Mouse (Mus musculus): Measurements from ENCODE around the gene Nt5c2. TPM values are rescaled to one million over a fixed set of nuclear protein-coding genes. Genes with fewer than 3 reads are reported as not detected.
"Not testable (repeated sequence)": the region's sequence is repeated elsewhere in the genome, so short reads cannot be mapped to it uniquely, and the experiment has no call there.

Nt5c2 gene
- polyA plus RNA-seq, 1 experiment from 2014 or later = 89.4 TPM

- ATAC-seq (ENCODE audit: low FRiP score, low TSS enrichment) = no peak
- Histone ChIP-seq H3K9ac (replicated peaks; ENCODE audit: low read length) (no peak overlapping the region), H3K4me2 (replicated peaks; ENCODE audit: low read depth, low read length) (no peak overlapping the region), H3K27me3 (ENCODE audit: insufficient read depth, low read length) (no peaks in the 10 kb centered on the region), H3K36me3 (ENCODE audit: insufficient read depth, low read length) (no peaks in the 10 kb centered on the region), H3K27ac (ENCODE audit: low read length) (no peak overlapping the region), H3K4me3 (ENCODE audit: low read length) (no peak overlapping the region), H3K4me1 (ENCODE audit: insufficient read depth, low read length) (peaks cover 21% of the 10 kb centered on the region), H3K9me3 (ENCODE audit: low read length) (no peaks in the 10 kb centered on the region)
- 37% methylated on average over 6 of the region's 6 CpGs for WGBS
Observed at GRCm38 (mm10) chr19:46981462-46981861, 33.5 kb downstream of the Nt5c2 start.

- H3K27me3 ChIP-seq (ENCODE audit: insufficient read depth, low read length) = no peaks in the 10 kb centered on the region
- H3K9me3 ChIP-seq (ENCODE audit: low read length) = no peaks in the 10 kb centered on the region
- 77% methylated on average over 3 of the region's 3 CpGs for WGBS
- no peak overlapping the region for H3K27ac ChIP-seq (ENCODE audit: low read length)
- H3K9ac ChIP-seq (replicated peaks; ENCODE audit: low read length) = no peak overlapping the region; the same call in 1 of the 2 replicates
- H3K4me3 ChIP-seq (ENCODE audit: low read length) = no peak overlapping the region
- peaks cover 21% of the 10 kb centered on the region for H3K4me1 ChIP-seq (ENCODE audit: insufficient read depth, low read length)
- no peak overlapping the region for H3K4me2 ChIP-seq (replicated peaks; ENCODE audit: low read depth, low read length)
- no peak for ATAC-seq (ENCODE audit: low FRiP score, low TSS enrichment)
- no peaks in the 10 kb centered on the region for H3K36me3 ChIP-seq (ENCODE audit: insufficient read depth, low read length)
Observed at GRCm38 (mm10) chr19:46979781-46980105, 35.2 kb downstream of the Nt5c2 start.

- H3K27me3 ChIP-seq (ENCODE audit: insufficient read depth, low read length) = no peaks in the 10 kb centered on the region
- H3K36me3 ChIP-seq (ENCODE audit: insufficient read depth, low read length) = no peaks in the 10 kb centered on the region
- no peak overlapping the region for H3K27ac ChIP-seq (ENCODE audit: low read length)
- ATAC-seq (ENCODE audit: low FRiP score, low TSS enrichment) = no peak
- no peak overlapping the region for H3K4me3 ChIP-seq (ENCODE audit: low read length)
- no peak overlapping the region; the same call in 1 of the 2 replicates for H3K9ac ChIP-seq (replicated peaks; ENCODE audit: low read length)
- peaks cover 18% of the 10 kb centered on the region for H3K4me1 ChIP-seq (ENCODE audit: insufficient read depth, low read length)
- no peak overlapping the region for H3K4me2 ChIP-seq (replicated peaks; ENCODE audit: low read depth, low read length)
- 74% methylated on average over 17 of the region's 17 CpGs for WGBS
- H3K9me3 ChIP-seq (ENCODE audit: low read length) = no peaks in the 10 kb centered on the region
Observed at GRCm38 (mm10) chr19:46978920-46979780, 35.8 kb downstream of the Nt5c2 start.

GRCm38 (mm10) chr19:46978069-46978468, 36.9 kb downstream of the Nt5c2 start:
- H3K27me3 ChIP-seq (ENCODE audit: insufficient read depth, low read length); ATAC-seq (ENCODE audit: low FRiP score, low TSS enrichment); H3K27ac ChIP-seq (ENCODE audit: low read length); H3K9ac ChIP-seq (replicated peaks; ENCODE audit: low read length); H3K9me3 ChIP-seq (ENCODE audit: low read length); H3K4me1 ChIP-seq (ENCODE audit: insufficient read depth, low read length); H3K4me3 ChIP-seq (ENCODE audit: low read length); H3K36me3 ChIP-seq (ENCODE audit: insufficient read depth, low read length); H3K4me2 ChIP-seq (replicated peaks; ENCODE audit: low read depth, low read length): not testable (repeated sequence)
- WGBS = 97% methylated on average over 3 of the region's 3 CpGs

- Histone ChIP-seq H3K4me3 (ENCODE audit: low read length) (no peak overlapping the region), H3K27me3 (ENCODE audit: insufficient read depth, low read length) (no peaks in the 10 kb centered on the region), H3K4me1 (ENCODE audit: insufficient read depth, low read length) (peaks cover 3% of the 10 kb centered on the region; the same call in 1 of the 2 replicates), H3K36me3 (ENCODE audit: insufficient read depth, low read length) (no peaks in the 10 kb centered on the region), H3K9ac (replicated peaks; ENCODE audit: low read length) (no peak overlapping the region), H3K9me3 (ENCODE audit: low read length) (no peaks in the 10 kb centered on the region), H3K27ac (ENCODE audit: low read length) (peak overlapping the region; percentile 52; the same call in 1 of the 2 replicates), H3K4me2 (replicated peaks; ENCODE audit: low read depth, low read length) (no peak overlapping the region)
- WGBS = 30% methylated on average over 6 of the region's 6 CpGs
- peak; percentile 74; the same call in 1 of the 2 replicates for ATAC-seq (ENCODE audit: low FRiP score, low TSS enrichment)
Observed at GRCm38 (mm10) chr19:46977460-46977859, 37.5 kb downstream of the Nt5c2 start.

- Histone ChIP-seq H3K9ac (replicated peaks; ENCODE audit: low read length) (no peak overlapping the region), H3K36me3 (ENCODE audit: insufficient read depth, low read length) (no peaks in the 10 kb centered on the region), H3K4me2 (replicated peaks; ENCODE audit: low read depth, low read length) (no peak overlapping the region), H3K9me3 (ENCODE audit: low read length) (no peaks in the 10 kb centered on the region), H3K4me1 (ENCODE audit: insufficient read depth, low read length) (peaks cover under 1% of the 10 kb centered on the region), H3K27ac (ENCODE audit: low read length) (no peak overlapping the region), H3K27me3 (ENCODE audit: insufficient read depth, low read length) (no peaks in the 10 kb centered on the region), H3K4me3 (ENCODE audit: low read length) (no peak overlapping the region)
- 42% methylated on average over 2 of the region's 2 CpGs for WGBS
- ATAC-seq (ENCODE audit: low FRiP score, low TSS enrichment) = no peak
Observed at GRCm38 (mm10) chr19:46976743-46977142, 38.2 kb downstream of the Nt5c2 start.

GRCm38 (mm10) chr19:46975997-46976396, 39.0 kb downstream of the Nt5c2 start:
- H3K27ac ChIP-seq (ENCODE audit: low read length) = no peak overlapping the region
- no peaks in the 10 kb centered on the region for H3K36me3 ChIP-seq (ENCODE audit: insufficient read depth, low read length)
- no peak overlapping the region for H3K4me3 ChIP-seq (ENCODE audit: low read length)
- H3K4me1 ChIP-seq (ENCODE audit: insufficient read depth, low read length) = peaks cover 6% of the 10 kb centered on the region
- no peak overlapping the region for H3K4me2 ChIP-seq (replicated peaks; ENCODE audit: low read depth, low read length)
- H3K27me3 ChIP-seq (ENCODE audit: insufficient read depth, low read length) = no peaks in the 10 kb centered on the region
- no peak for ATAC-seq (ENCODE audit: low FRiP score, low TSS enrichment)
- H3K9ac ChIP-seq (replicated peaks; ENCODE audit: low read length) = no peak overlapping the region
- H3K9me3 ChIP-seq (ENCODE audit: low read length) = no peaks in the 10 kb centered on the region
- WGBS = 88% methylated on average over 8 of the region's 8 CpGs

- H3K4me2 ChIP-seq (replicated peaks; ENCODE audit: low read depth, low read length) = no peak overlapping the region
- H3K27ac ChIP-seq (ENCODE audit: low read length) = no peak overlapping the region
- peaks cover 6% of the 10 kb centered on the region for H3K4me1 ChIP-seq (ENCODE audit: insufficient read depth, low read length)
- no peak for ATAC-seq (ENCODE audit: low FRiP score, low TSS enrichment)
- H3K9me3 ChIP-seq (ENCODE audit: low read length) = no peaks in the 10 kb centered on the region
- H3K36me3 ChIP-seq (ENCODE audit: insufficient read depth, low read length) = no peaks in the 10 kb centered on the region
- H3K4me3 ChIP-seq (ENCODE audit: low read length) = no peak overlapping the region
- no peaks in the 10 kb centered on the region for H3K27me3 ChIP-seq (ENCODE audit: insufficient read depth, low read length)
- WGBS = 68% methylated on average over 4 of the region's 4 CpGs
- no peak overlapping the region for H3K9ac ChIP-seq (replicated peaks; ENCODE audit: low read length)
Observed at GRCm38 (mm10) chr19:46975565-46975964, 39.4 kb downstream of the Nt5c2 start.

- Histone ChIP-seq H3K4me3 (ENCODE audit: low read length) (no peak overlapping the region), H3K9me3 (ENCODE audit: low read length) (no peaks in the 10 kb centered on the region), H3K36me3 (ENCODE audit: insufficient read depth, low read length) (no peaks in the 10 kb centered on the region), H3K9ac (replicated peaks; ENCODE audit: low read length) (no peak overlapping the region), H3K27me3 (ENCODE audit: insufficient read depth, low read length) (no peaks in the 10 kb centered on the region), H3K4me2 (replicated peaks; ENCODE audit: low read depth, low read length) (no peak overlapping the region), H3K4me1 (ENCODE audit: insufficient read depth, low read length) (peaks cover 16% of the 10 kb centered on the region), H3K27ac (ENCODE audit: low read length) (no peak overlapping the region)
- no peak for ATAC-seq (ENCODE audit: low FRiP score, low TSS enrichment)
- 92% methylated on average over 3 of the region's 3 CpGs for WGBS
Observed at GRCm38 (mm10) chr19:46972159-46972558, 42.8 kb downstream of the Nt5c2 start.

- Histone ChIP-seq H3K4me3 (ENCODE audit: low read length) (no peak overlapping the region), H3K27ac (ENCODE audit: low read length) (no peak overlapping the region), H3K4me1 (ENCODE audit: insufficient read depth, low read length) (peaks cover 16% of the 10 kb centered on the region), H3K4me2 (replicated peaks; ENCODE audit: low read depth, low read length) (no peak overlapping the region), H3K36me3 (ENCODE audit: insufficient read depth, low read length) (no peaks in the 10 kb centered on the region), H3K9ac (replicated peaks; ENCODE audit: low read length) (no peak overlapping the region), H3K9me3 (ENCODE audit: low read length) (no peaks in the 10 kb centered on the region), H3K27me3 (ENCODE audit: insufficient read depth, low read length) (no peaks in the 10 kb centered on the region)
- WGBS = 66% methylated on average over 9 of the region's 9 CpGs
- no peak for ATAC-seq (ENCODE audit: low FRiP score, low TSS enrichment)
Observed at GRCm38 (mm10) chr19:46971712-46972111, 43.2 kb downstream of the Nt5c2 start.

All from kidney, embryonic 16.5 days (tissue).